Mouse (Mus musculus): ENCODE data around the gene Ppox.

GRCm38 (mm10) chr1:171269848-171270572, 11.0 kb downstream of the Ppox start, which contains the start of gene B4galt3:
- no peak for TF ChIP-seq CTCF (IDR thresholded peaks at IDR 0.05; ENCODE audit: low read depth, low read length)
- no peak for TF ChIP-seq GATA1 (IDR thresholded peaks at IDR 0.05; ENCODE audit: borderline replicate concordance, low read length)
- TF ChIP-seq TAL1 (conservative IDR thresholded peaks at IDR 0.05; ENCODE audit: low read depth, low read length) = no peak
- no peak for TF ChIP-seq POLR2AphosphoS5 (IDR thresholded peaks at IDR 0.05; ENCODE audit: insufficient replicate concordance, low read depth, low read length)

Measured in G1E (cell line).